Mouse (Mus musculus): ENCODE measurements around the gene Tnfrsf9. TPM values are rescaled to one million over a fixed set of nuclear protein-coding genes. Genes with fewer than 3 reads are reported as not detected.

Tnfrsf9 gene
- polyA plus RNA-seq, 1 experiment from 2014 or later = 0.49 TPM

DNA sequence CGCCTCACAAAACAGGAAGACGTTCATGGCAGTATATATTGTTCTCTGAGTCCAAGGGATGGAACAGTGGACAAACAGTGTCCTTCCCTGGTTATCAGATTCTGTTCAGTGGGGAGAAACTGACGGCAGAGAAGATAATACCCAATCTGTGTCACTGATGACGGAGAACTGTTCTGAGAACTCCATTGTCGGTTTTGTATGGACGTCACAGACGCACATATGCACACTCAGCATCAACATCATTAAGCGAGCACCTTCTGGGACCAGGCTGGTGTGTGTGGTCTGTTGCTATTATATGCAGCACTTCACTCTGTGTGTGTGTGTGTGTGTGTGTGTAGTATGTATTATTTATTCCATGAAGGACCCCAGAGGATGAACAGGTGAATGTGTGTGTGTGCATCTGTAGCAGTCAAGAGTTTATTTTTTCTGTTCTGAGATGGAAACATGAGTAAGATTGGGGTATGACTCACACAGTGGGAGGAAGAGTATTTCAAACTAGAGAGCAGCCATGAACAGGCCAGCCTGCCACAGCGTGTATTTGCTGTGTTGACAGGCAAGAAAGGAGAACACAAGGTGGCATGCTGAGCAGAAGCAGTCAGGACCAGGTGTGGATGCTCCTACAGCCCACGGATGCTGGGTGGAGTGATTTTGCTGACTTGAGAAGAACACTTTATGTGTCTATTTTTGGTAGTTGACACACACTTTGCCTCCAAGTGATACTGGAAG is 982 bp downstream of the Tnfrsf9 start:
- Histone ChIP-seq H3K27ac (ENCODE audit: low read length) (peak overlapping the region; percentile 30; the same call in 1 of the 2 replicates), H3K9me3 (ENCODE audit: control insufficient read depth, low read length) (no peaks in the 10 kb centered on the region), H3K4me2 (ENCODE audit: low read depth, low read length) (peak overlapping the region; percentile 69), H3K36me3 (ENCODE audit: control insufficient read depth, insufficient read depth, low read length) (no peaks in the 10 kb centered on the region), H3K4me3 (ENCODE audit: low read length) (peak overlapping the region; percentile 68), H3K4me1 (replicated peaks; ENCODE audit: control insufficient read depth, insufficient read depth, low read length) (peaks cover 13% of the 10 kb centered on the region), H3K9ac (ENCODE audit: low read length) (peak overlapping the region; percentile 86), H3K27me3 (ENCODE audit: control insufficient read depth, insufficient read depth, low read depth, low read length) (no peaks in the 10 kb centered on the region)
- WGBS = 40% methylated on average over 10 of the region's 10 CpGs
- ATAC-seq (ENCODE audit: low read depth) = no peak

DNA sequence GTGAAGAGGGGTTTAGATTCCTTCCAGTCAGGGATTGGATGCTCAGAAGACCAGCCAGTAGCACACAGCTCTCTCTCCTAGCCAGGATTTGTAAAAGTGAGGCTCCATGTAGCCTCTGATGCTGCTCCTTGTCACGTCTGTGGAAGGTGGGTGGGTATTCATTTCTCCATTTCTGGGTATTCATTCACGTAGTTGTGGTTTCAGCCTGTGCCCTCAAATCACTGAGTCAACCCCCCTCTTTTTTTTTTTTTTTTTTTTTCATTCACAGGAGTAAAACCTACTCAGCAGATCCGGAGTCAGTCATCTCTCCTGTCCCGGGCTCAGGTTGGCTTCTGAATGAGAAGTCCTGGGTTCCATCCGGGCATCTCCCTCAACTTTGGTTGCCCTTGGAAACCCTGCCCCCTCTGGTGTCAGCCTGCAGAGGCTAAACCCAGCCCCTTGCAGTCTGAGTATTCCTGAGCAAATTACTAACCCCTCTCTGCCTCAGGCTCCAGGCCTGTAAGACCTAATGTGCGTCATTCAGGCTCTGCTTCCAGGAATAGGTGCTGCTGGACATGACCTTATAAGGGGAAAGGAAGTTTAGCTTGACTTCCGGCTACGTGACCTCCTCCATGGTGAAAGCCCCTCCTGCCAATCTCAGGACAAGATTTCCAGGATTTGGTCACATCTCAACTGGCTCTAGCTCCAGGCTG is 3.1 kb downstream of the Tnfrsf9 start:
- H3K9ac ChIP-seq (ENCODE audit: low read length) = no peak overlapping the region
- H3K4me3 ChIP-seq (ENCODE audit: low read length) = no peak overlapping the region
- ATAC-seq (ENCODE audit: low read depth) = no peak
- H3K9me3 ChIP-seq (ENCODE audit: control insufficient read depth, low read length) = no peaks in the 10 kb centered on the region
- H3K27me3 ChIP-seq (ENCODE audit: control insufficient read depth, insufficient read depth, low read depth, low read length) = no peaks in the 10 kb centered on the region
- WGBS = 69% methylated on average over 8 of the region's 8 CpGs
- H3K4me1 ChIP-seq (replicated peaks; ENCODE audit: control insufficient read depth, insufficient read depth, low read length) = peaks cover 13% of the 10 kb centered on the region
- no peak overlapping the region for H3K27ac ChIP-seq (ENCODE audit: low read length)
- H3K36me3 ChIP-seq (ENCODE audit: control insufficient read depth, insufficient read depth, low read length) = no peaks in the 10 kb centered on the region
- H3K4me2 ChIP-seq (ENCODE audit: low read depth, low read length) = no peak overlapping the region

DNA sequence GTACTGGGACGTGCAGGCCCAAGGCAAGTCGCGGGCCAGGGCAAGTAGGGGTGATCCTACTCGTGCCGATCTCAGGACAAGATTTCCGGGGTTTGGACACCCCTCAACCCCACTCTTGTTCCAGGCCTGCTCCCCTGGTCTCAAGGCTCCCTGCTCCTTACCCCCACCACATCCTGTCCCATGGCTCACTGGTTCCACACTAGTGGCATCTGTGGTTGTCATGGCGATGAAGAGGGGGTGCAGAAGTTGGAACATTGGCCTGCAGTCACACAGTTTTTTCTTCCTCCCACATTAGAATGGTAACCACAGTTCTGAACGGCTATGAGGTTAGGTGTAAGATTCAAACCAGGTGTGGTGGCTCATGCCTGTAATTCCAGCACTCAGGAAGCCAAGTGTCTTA is 6.8 kb downstream of the Tnfrsf9 start:
- H3K9ac ChIP-seq (ENCODE audit: low read length) = no peak overlapping the region
- H3K4me3 ChIP-seq (ENCODE audit: low read length) = no peak overlapping the region
- WGBS = 80% methylated on average over 8 of the region's 8 CpGs
- ATAC-seq (ENCODE audit: low read depth) = no peak
- no peak overlapping the region for H3K4me2 ChIP-seq (ENCODE audit: low read depth, low read length)
- H3K27ac ChIP-seq (ENCODE audit: low read length) = no peak overlapping the region
- H3K36me3 ChIP-seq (ENCODE audit: control insufficient read depth, insufficient read depth, low read length) = no peaks in the 10 kb centered on the region
- no peaks in the 10 kb centered on the region for H3K27me3 ChIP-seq (ENCODE audit: control insufficient read depth, insufficient read depth, low read depth, low read length)
- H3K9me3 ChIP-seq (ENCODE audit: control insufficient read depth, low read length) = no peaks in the 10 kb centered on the region
- H3K4me1 ChIP-seq (replicated peaks; ENCODE audit: control insufficient read depth, insufficient read depth, low read length) = no peaks in the 10 kb centered on the region

DNA sequence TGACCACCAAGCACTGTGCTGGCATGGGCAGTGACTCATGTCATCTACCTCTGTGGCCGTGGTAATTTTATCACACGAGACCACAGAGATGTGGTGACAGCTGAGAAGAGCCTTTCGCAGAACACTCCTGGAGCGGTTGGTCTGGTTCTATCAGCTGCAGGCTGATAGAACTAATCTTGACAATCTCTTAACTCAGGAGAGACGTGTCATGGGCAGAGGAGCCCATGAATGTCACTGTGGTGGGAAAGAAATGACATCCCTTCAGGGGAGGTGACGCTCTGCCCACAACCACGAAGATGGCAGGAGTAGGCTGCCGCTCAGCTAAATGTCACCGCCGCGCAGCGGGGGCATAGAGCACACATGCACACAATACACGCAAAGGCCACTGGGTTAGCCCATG is 9.9 kb downstream of the Tnfrsf9 start:
- H3K27ac ChIP-seq (ENCODE audit: low read length) = no peak overlapping the region
- no peak for ATAC-seq (ENCODE audit: low read depth)
- H3K9me3 ChIP-seq (ENCODE audit: control insufficient read depth, low read length) = no peaks in the 10 kb centered on the region
- WGBS = 75% methylated on average over 13 of the region's 13 CpGs
- no peak overlapping the region for H3K4me3 ChIP-seq (ENCODE audit: low read length)
- no peaks in the 10 kb centered on the region for H3K36me3 ChIP-seq (ENCODE audit: control insufficient read depth, insufficient read depth, low read length)
- H3K4me2 ChIP-seq (ENCODE audit: low read depth, low read length) = no peak overlapping the region
- no peak overlapping the region for H3K9ac ChIP-seq (ENCODE audit: low read length)
- no peaks in the 10 kb centered on the region for H3K27me3 ChIP-seq (ENCODE audit: control insufficient read depth, insufficient read depth, low read depth, low read length)
- no peaks in the 10 kb centered on the region for H3K4me1 ChIP-seq (replicated peaks; ENCODE audit: control insufficient read depth, insufficient read depth, low read length)

DNA sequence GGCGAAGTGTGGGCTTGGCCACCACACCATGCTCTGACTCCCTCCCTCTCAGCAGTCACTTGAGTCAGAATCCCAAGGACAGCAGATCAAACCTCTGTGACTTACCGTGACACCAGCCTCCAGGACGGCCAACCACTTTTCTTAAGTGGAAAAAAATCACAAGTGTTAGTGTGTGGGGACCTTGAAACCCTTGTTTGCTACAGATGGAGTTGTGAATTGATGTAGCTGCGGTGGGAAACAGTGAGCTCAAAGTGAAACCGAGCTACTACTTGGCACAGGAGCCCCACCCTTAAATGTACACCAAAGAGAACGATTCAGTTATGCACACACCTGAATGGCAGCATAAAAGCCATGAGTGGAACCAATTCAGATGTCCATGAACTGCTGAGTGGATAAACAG is 10.6 kb downstream of the Tnfrsf9 start:
- no peak for ATAC-seq (ENCODE audit: low read depth)
- Histone ChIP-seq H3K27ac (ENCODE audit: low read length) (no peak overlapping the region), H3K9ac (ENCODE audit: low read length) (no peak overlapping the region), H3K9me3 (ENCODE audit: control insufficient read depth, low read length) (no peaks in the 10 kb centered on the region), H3K4me1 (replicated peaks; ENCODE audit: control insufficient read depth, insufficient read depth, low read length) (no peaks in the 10 kb centered on the region), H3K27me3 (ENCODE audit: control insufficient read depth, insufficient read depth, low read depth, low read length) (no peaks in the 10 kb centered on the region), H3K4me2 (ENCODE audit: low read depth, low read length) (no peak overlapping the region), H3K36me3 (ENCODE audit: control insufficient read depth, insufficient read depth, low read length) (no peaks in the 10 kb centered on the region), H3K4me3 (ENCODE audit: low read length) (no peak overlapping the region)
- WGBS = 78% methylated on average over 6 of the region's 6 CpGs

DNA sequence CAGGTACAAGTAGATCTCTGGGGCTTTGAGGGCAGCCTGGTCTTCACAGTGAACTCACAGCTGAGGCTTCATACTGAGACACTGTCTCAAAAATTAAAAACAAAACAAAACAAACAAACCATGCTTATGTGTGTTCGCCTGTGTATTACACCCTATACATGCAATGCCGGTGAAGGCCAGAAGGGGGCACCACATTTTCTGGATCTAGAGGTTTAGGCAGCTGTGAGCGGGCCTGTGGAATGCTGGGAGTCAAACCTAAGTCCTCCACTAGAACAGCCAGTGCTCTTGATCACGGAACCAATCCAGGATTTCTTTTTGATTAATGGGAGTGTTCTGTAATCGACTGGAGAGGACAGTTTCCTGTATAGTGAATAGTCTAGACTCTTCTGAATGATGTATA is 11.6 kb downstream of the Tnfrsf9 start:
- Histone ChIP-seq H3K4me1 (replicated peaks; ENCODE audit: control insufficient read depth, insufficient read depth, low read length) (no peaks in the 10 kb centered on the region), H3K27ac (ENCODE audit: low read length) (no peak overlapping the region), H3K27me3 (ENCODE audit: control insufficient read depth, insufficient read depth, low read depth, low read length) (no peaks in the 10 kb centered on the region), H3K4me3 (ENCODE audit: low read length) (no peak overlapping the region), H3K36me3 (ENCODE audit: control insufficient read depth, insufficient read depth, low read length) (no peaks in the 10 kb centered on the region), H3K9ac (ENCODE audit: low read length) (no peak overlapping the region), H3K4me2 (ENCODE audit: low read depth, low read length) (no peak overlapping the region), H3K9me3 (ENCODE audit: control insufficient read depth, low read length) (no peaks in the 10 kb centered on the region)
- no peak for ATAC-seq (ENCODE audit: low read depth)
- 49% methylated on average over 5 of the region's 5 CpGs for WGBS

DNA sequence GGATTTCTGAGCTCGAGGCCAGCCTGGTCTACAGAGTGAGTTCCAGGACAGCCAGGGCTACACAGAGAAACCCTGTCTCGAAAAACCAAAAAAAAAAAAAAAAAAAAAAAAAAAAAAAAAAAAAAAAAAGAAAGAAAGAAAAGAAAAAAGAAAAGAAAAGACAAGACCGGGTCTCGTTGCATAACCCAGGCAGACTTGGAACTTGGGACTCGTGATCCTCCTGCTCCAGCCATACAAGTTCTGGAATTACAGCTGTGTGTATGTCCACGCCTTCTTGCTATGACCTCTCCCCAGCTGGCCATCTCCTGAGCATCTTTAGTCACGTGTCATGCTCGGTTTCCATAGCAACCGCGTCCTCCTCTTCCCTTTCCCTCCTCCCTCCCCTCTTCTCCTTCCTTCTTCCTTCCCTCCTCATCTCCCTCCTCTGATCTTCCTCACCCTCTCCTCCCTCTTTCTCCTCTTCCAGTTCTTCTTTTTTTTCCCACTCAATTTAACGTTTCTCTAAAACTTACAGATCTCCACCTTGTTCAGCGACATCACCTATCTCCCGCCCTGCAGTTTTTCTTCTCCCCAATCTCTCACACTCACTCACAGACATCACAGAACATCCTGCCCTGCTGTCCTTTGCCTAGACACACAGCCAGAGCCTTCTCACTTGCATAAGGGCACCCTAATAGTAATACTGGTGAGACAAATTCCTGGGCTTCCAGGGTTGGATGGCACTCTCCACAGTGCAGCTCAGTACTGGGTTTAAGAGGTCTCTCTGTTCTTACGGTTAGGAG is 12.8 kb downstream of the Tnfrsf9 start:
- H3K4me2 ChIP-seq (ENCODE audit: low read depth, low read length) = no peak overlapping the region
- no peak for ATAC-seq (ENCODE audit: low read depth)
- no peak overlapping the region for H3K4me3 ChIP-seq (ENCODE audit: low read length)
- WGBS = 43% methylated on average over 13 of the region's 14 CpGs
- H3K4me1 ChIP-seq (replicated peaks; ENCODE audit: control insufficient read depth, insufficient read depth, low read length) = no peaks in the 10 kb centered on the region
- no peaks in the 10 kb centered on the region for H3K36me3 ChIP-seq (ENCODE audit: control insufficient read depth, insufficient read depth, low read length)
- H3K9ac ChIP-seq (ENCODE audit: low read length) = no peak overlapping the region
- H3K27ac ChIP-seq (ENCODE audit: low read length) = no peak overlapping the region
- no peaks in the 10 kb centered on the region for H3K27me3 ChIP-seq (ENCODE audit: control insufficient read depth, insufficient read depth, low read depth, low read length)
- H3K9me3 ChIP-seq (ENCODE audit: control insufficient read depth, low read length) = no peaks in the 10 kb centered on the region

DNA sequence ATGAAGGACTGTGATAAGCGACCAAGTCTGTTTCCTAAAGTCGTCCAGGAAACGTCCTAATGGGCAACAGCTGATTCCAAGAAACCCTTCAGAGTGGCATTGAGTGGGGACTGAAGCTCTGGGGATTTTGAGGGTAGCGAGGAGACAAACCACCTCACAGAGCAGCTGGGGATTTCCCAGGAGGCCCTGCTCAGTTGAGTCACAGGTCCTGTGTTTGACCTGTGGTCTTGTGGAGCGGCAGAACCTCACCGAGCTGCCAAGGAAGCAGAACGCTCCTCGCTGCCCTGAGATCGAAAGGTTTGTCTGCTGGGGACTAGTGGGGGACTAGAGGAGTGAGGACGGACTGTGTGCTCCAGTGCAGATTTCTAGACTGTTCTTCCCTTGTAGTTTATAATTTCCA is 13.4 kb downstream of the Tnfrsf9 start:
- H3K36me3 ChIP-seq (ENCODE audit: control insufficient read depth, insufficient read depth, low read length) = no peaks in the 10 kb centered on the region
- no peak overlapping the region for H3K27ac ChIP-seq (ENCODE audit: low read length)
- no peak overlapping the region for H3K4me3 ChIP-seq (ENCODE audit: low read length)
- no peaks in the 10 kb centered on the region for H3K4me1 ChIP-seq (replicated peaks; ENCODE audit: control insufficient read depth, insufficient read depth, low read length)
- 39% methylated on average over 10 of the region's 10 CpGs for WGBS
- H3K9ac ChIP-seq (ENCODE audit: low read length) = no peak overlapping the region
- ATAC-seq (ENCODE audit: low read depth) = no peak
- H3K9me3 ChIP-seq (ENCODE audit: control insufficient read depth, low read length) = no peaks in the 10 kb centered on the region
- H3K27me3 ChIP-seq (ENCODE audit: control insufficient read depth, insufficient read depth, low read depth, low read length) = no peaks in the 10 kb centered on the region
- no peak overlapping the region for H3K4me2 ChIP-seq (ENCODE audit: low read depth, low read length)

DNA sequence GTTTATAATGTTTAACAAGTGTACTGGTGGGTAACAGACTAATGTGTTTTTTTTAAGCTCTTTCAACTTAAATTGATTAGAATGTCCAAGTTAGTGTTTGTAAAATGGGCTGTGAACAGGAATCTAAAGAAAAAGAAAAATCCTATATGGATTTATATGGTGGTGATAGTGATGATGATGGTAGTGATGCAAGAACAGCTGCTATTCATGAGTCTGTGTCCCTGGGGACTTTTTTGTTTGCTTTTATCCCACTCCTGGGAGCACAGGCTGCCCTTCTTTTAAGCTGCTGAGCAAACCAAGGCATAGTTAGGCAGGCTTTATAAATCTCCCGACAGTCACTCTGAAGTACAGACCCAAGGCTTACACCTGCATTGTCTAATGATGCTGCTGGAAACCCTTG is 19.1 kb downstream of the Tnfrsf9 start:
- ATAC-seq (ENCODE audit: low read depth) = no peak
- no peaks in the 10 kb centered on the region for H3K4me1 ChIP-seq (replicated peaks; ENCODE audit: control insufficient read depth, insufficient read depth, low read length)
- no peak overlapping the region for H3K9ac ChIP-seq (ENCODE audit: low read length)
- H3K4me3 ChIP-seq (ENCODE audit: low read length) = no peak overlapping the region
- WGBS = 48% methylated on average over 1 of the region's 1 CpGs
- H3K27me3 ChIP-seq (ENCODE audit: control insufficient read depth, insufficient read depth, low read depth, low read length) = no peaks in the 10 kb centered on the region
- no peak overlapping the region for H3K4me2 ChIP-seq (ENCODE audit: low read depth, low read length)
- H3K36me3 ChIP-seq (ENCODE audit: control insufficient read depth, insufficient read depth, low read length) = no peaks in the 10 kb centered on the region
- H3K27ac ChIP-seq (ENCODE audit: low read length) = no peak overlapping the region
- H3K9me3 ChIP-seq (ENCODE audit: control insufficient read depth, low read length) = no peaks in the 10 kb centered on the region
